Comparison of ENCODE assay signal across 9 mouse cellular contexts in the genomic region with DNA sequence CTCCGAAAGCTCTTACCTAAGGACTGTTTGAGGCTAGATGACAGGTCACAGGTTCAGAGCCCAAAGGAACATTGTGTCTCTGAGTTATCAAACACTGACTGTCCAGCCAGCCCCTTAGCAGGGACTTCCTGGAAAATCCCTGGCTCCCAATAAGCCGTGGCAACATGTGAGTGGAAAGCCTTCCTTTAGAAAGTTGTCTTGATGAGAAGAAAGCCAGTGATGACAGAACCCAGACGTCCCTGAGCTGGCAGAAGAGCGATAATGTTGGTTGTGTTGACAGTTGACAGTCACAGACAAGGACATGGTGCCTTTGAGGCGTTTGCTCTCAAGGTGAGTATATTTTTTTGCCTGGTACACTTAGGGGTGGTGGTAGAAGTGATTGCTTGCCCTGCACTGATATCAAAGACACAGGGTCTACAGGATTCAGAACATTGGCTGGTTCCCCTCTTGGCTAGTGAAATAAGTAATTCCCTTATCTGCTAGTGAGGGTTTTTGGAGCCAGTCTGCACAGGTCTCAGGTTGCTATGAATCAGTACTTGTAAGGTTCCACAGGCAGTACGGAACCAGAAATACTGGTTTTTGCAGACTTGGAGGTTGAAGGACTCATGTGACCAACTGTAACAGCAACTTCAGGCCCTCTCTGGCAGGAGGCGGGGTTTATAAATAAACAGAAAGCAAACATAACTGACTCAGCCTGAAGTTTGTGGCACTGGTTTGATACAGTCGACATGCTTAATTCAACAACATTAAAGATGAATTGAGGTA. TPM values are rescaled to one million over a fixed set of nuclear protein-coding genes. Genes with fewer than 3 reads are reported as not detected.
A peak's percentile ranks its signal among the peaks of the same experiment; 100 is the strongest.
DNase-seq lines count a peak whose midpoint lies in the region; ATAC-seq and TF ChIP-seq lines count a peak whose summit lies in the region.
"Had no signal": no experiment of that assay in that cellular context is flagged by ENCODE, and none has a peak within 500 bp of the region (broad histone marks: within the 10 kb centered on the region; RNA-seq: fewer than 3 reads in every experiment).

No protein-coding gene starts in this region.

- H3K36me3 ChIP-seq in intestine, postnatal 0 days (ENCODE audit: control insufficient read depth, insufficient read depth): no peaks in the 10 kb centered on the region
- H3K36me3 ChIP-seq in lung, embryonic 14.5 days (ENCODE audit: insufficient read depth): no peaks in the 10 kb centered on the region

- peak; percentile 90 for DNase-seq in fat pad, adult 2 months (ENCODE audit: extremely low read depth, low read depth, low spot score)
- peak; percentile 76 for DNase-seq in heart, adult 8-10 months (ENCODE audit: low spot score)
- peak; percentile 78 for DNase-seq in lung, embryonic 14.5 days
- DNase-seq in layer of hippocampus, postnatal 25 days (ENCODE audit: extremely low spot score in 1 of 2, low spot score in 1 of 2): no peak
- no peak for DNase-seq in cerebellum, adult 8-10 months
- no peak for DNase-seq in cerebellum, adult 2 months
- DNase-seq in right cerebral cortex, postnatal 14 days: no peak

- ATAC-seq in intestine, postnatal 0 days: peak; percentile 93
- ATAC-seq in lung, embryonic 14.5 days (ENCODE audit: insufficient read depth): peak; percentile 95
- ATAC-seq: midbrain, embryonic 16.5 days had no signal

- no peak for TF ChIP-seq POLR2A in cerebellum, adult 2 months (IDR thresholded peaks at IDR 0.05; ENCODE audit: borderline replicate concordance, insufficient read depth, low read length)

- WGBS in intestine, postnatal 0 days: 40% methylated on average over 8 of the region's 8 CpGs
- 54% methylated on average over 8 of the region's 8 CpGs for WGBS in lung, embryonic 14.5 days
- WGBS in cerebellum, adult 2 months: 90% methylated on average over 8 of the region's 8 CpGs

- no peak overlapping the region for H3K9ac ChIP-seq in intestine, postnatal 0 days (ENCODE audit: low read depth, low read length)
- H3K9ac ChIP-seq in lung, embryonic 14.5 days: no peak overlapping the region

- H3K4me1 ChIP-seq in intestine, postnatal 0 days (replicated peaks; ENCODE audit: control insufficient read depth, insufficient read depth, low read length): no peaks in the 10 kb centered on the region
- H3K4me1 ChIP-seq in lung, embryonic 14.5 days (ENCODE audit: insufficient read depth): no peaks in the 10 kb centered on the region
- H3K4me1 ChIP-seq in cerebellum, adult 2 months (ENCODE audit: control insufficient read depth, insufficient read depth, low read length): no peaks in the 10 kb centered on the region

- H3K4me2 ChIP-seq in intestine, postnatal 0 days (replicated peaks; ENCODE audit: low read depth): no peak overlapping the region
- no peak overlapping the region for H3K4me2 ChIP-seq in lung, embryonic 14.5 days

- H3K4me3 ChIP-seq in intestine, postnatal 0 days (ENCODE audit: low read depth, low read length): no peak overlapping the region
- H3K4me3 ChIP-seq in lung, embryonic 14.5 days (ENCODE audit: low read depth, low read length): no peak overlapping the region
- no peak overlapping the region for H3K4me3 ChIP-seq in cerebellum, adult 2 months (replicated peaks; ENCODE audit: insufficient read depth, low read depth, low read length)

- H3K27me3 ChIP-seq in intestine, postnatal 0 days (replicated peaks; ENCODE audit: control insufficient read depth, insufficient read depth, low read length): no peaks in the 10 kb centered on the region
- H3K27me3 ChIP-seq in lung, embryonic 14.5 days (ENCODE audit: insufficient read depth, low read length): no peaks in the 10 kb centered on the region
- H3K27me3 ChIP-seq in cerebellum, adult 2 months (ENCODE audit: control insufficient read depth, insufficient read depth, low read length): no peaks in the 10 kb centered on the region

- H3K27ac ChIP-seq in intestine, postnatal 0 days (ENCODE audit: low read depth, low read length): peak overlapping the region; percentile 50
- H3K27ac ChIP-seq in lung, embryonic 14.5 days (ENCODE audit: low read depth): peak overlapping the region; percentile 69
- no peak overlapping the region for H3K27ac ChIP-seq in cerebellum, adult 2 months (ENCODE audit: insufficient read depth, low read length)

- H3K9me3 ChIP-seq in intestine, postnatal 0 days (ENCODE audit: control insufficient read depth): no peaks in the 10 kb centered on the region
- no peaks in the 10 kb centered on the region for H3K9me3 ChIP-seq in lung, embryonic 14.5 days (ENCODE audit: low read depth, low read length)

- no peak for TF ChIP-seq CTCF in intestine, postnatal 0 days (IDR thresholded peaks at IDR 0.05; ENCODE audit: low read depth)
- TF ChIP-seq CTCF in lung, embryonic 14.5 days (IDR thresholded peaks at IDR 0.05; ENCODE audit: low read depth): no peak
- no peak for TF ChIP-seq CTCF in cerebellum, adult 2 months (IDR thresholded peaks at IDR 0.05; ENCODE audit: borderline replicate concordance, insufficient read depth, low read depth, low read length)

RNA-seq across cellular contexts. Expression of gene Raph1, which starts 42.3 kb away (rescaled TPM):
- 100 to 1,000 TPM; 113 to 150 (median 128) TPM for total RNA-seq in heart, adult 8-10 months (2022)
- polyA plus RNA-seq in intestine, postnatal 0 days (2015; fragmentation: Nextera tagmentation; extraction: Ambion mirVana): 17.0 and 17.9 TPM in 2 replicates
- polyA plus RNA-seq in lung, embryonic 14.5 days (2014; fragmentation: Nextera tagmentation; extraction: Ambion mirVana): 39.6 and 40.5 TPM in 2 replicates
- total RNA-seq in layer of hippocampus, postnatal 25 days (2021): 10 to 100 TPM; 53.5 to 60.4 TPM
- polyA plus RNA-seq in cerebellum, adult 2 months (2012; rRNA removed): 11.0 and 11.1 TPM in 2 replicates

Comparison
In these comparisons a context has a peak if more than half of its experiments do, and no peak if none do; other contexts are left out.
1. DNase-seq: peak in fat pad, adult 2 months (single experiment), heart, adult 8-10 months (single experiment) and lung, embryonic 14.5 days (single experiment); none in layer of hippocampus, postnatal 25 days (0 of 2), cerebellum, adult 8-10 months (single experiment), cerebellum, adult 2 months (0 of 2) and right cerebral cortex, postnatal 14 days (single experiment).